Mouse (Mus musculus) G1E-ER4 (cell line): ENCODE data around the gene Mfap1a. TPM values are rescaled to one million over a fixed set of nuclear protein-coding genes. Genes with fewer than 3 reads are reported as not detected.
"Not testable (repeated sequence)": the region's sequence is repeated elsewhere in the genome, so short reads cannot be mapped to it uniquely, and the experiment has no call there.

Experiments
- GATA1 ChIP-seq: IDR thresholded peaks from one replicate; pipeline ENCODE4 v1.8.0; 2012; ENCODE audit warnings: low read length, inconsistent platforms
- polyA plus RNA-seq: library from polyadenylated mRNA; stranded (reverse); fragments of >175 nt; gene quantifications from 2 replicates; pipeline ENCODE4 v1.2.3, GENCODE M21; 2012

The Mfap1a gene
- polyA plus RNA-seq, 1 experiment, result 3.9 TPM

GRCm38 (mm10) chr2:121474180-121474535, 32.3 kb downstream of the Mfap1a start:
- no peak for TF ChIP-seq GATA1

GRCm38 (mm10) chr2:121473301-121474179, 32.9 kb downstream of the Mfap1a start, which contains the start of gene Mfap1b:
Gene Mfap1b (minus strand): TSS chr2:121474067.
- not testable (repeated sequence) for TF ChIP-seq GATA1

GRCm38 (mm10) chr2:121460071-121460470, 46.4 kb downstream of the Mfap1a start:
- TF ChIP-seq GATA1, result no peak

- TF ChIP-seq GATA1, result no peak
Observed at GRCm38 (mm10) chr2:121456692-121457642, 49.5 kb downstream of the Mfap1a start, which contains the start of gene Serinc4. Gene Serinc4 (minus strand): TSS chr2:121456781.

- TF ChIP-seq GATA1, result no peak
Observed at GRCm38 (mm10) chr2:121455534-121455933, 50.9 kb downstream of the Mfap1a start.

- TF ChIP-seq GATA1, result no peak
Observed at GRCm38 (mm10) chr2:121453917-121454316, 52.5 kb downstream of the Mfap1a start.

- no peak for TF ChIP-seq GATA1
Observed at GRCm38 (mm10) chr2:121452990-121453389, 53.5 kb downstream of the Mfap1a start, which contains the start of gene Hypk. Gene Hypk (plus strand): TSS chr2:121453290.

GRCm38 (mm10) chr2:121452361-121452760, 54.1 kb downstream of the Mfap1a start:
- no peak for TF ChIP-seq GATA1

GRCm38 (mm10) chr2:121450093-121450492, 56.4 kb downstream of the Mfap1a start:
- TF ChIP-seq GATA1, result no peak

- TF ChIP-seq GATA1, result no peak
Observed at GRCm38 (mm10) chr2:121449545-121450011, 56.9 kb downstream of the Mfap1a start.

GRCm38 (mm10) chr2:121448739-121449535, 57.5 kb downstream of the Mfap1a start, which contains the start of gene Serf2:
Gene Serf2 (plus strand): TSS chr2:121449195.
- no peak for TF ChIP-seq GATA1

- TF ChIP-seq GATA1, result no peak
Observed at GRCm38 (mm10) chr2:121448136-121448535, 58.3 kb downstream of the Mfap1a start.

GRCm38 (mm10) chr2:121447006-121447405, 59.5 kb downstream of the Mfap1a start:
- no peak for TF ChIP-seq GATA1

GRCm38 (mm10) chr2:121446506-121446905, 60.0 kb downstream of the Mfap1a start:
- no peak for TF ChIP-seq GATA1

- no peak for TF ChIP-seq GATA1
Observed at GRCm38 (mm10) chr2:121445117-121445516, 61.3 kb downstream of the Mfap1a start.
